Mouse (Mus musculus) mesoderm, embryonic 11.5 days (tissue): Measurements from ENCODE around the gene Camsap2.

Source experiments
- DNase-seq: peaks from one replicate; pipeline ENCODE4 v3.0.0-alpha.2; 2012; ENCODE audit warnings: low read depth, low spot score

The Camsap2 gene

DNA sequence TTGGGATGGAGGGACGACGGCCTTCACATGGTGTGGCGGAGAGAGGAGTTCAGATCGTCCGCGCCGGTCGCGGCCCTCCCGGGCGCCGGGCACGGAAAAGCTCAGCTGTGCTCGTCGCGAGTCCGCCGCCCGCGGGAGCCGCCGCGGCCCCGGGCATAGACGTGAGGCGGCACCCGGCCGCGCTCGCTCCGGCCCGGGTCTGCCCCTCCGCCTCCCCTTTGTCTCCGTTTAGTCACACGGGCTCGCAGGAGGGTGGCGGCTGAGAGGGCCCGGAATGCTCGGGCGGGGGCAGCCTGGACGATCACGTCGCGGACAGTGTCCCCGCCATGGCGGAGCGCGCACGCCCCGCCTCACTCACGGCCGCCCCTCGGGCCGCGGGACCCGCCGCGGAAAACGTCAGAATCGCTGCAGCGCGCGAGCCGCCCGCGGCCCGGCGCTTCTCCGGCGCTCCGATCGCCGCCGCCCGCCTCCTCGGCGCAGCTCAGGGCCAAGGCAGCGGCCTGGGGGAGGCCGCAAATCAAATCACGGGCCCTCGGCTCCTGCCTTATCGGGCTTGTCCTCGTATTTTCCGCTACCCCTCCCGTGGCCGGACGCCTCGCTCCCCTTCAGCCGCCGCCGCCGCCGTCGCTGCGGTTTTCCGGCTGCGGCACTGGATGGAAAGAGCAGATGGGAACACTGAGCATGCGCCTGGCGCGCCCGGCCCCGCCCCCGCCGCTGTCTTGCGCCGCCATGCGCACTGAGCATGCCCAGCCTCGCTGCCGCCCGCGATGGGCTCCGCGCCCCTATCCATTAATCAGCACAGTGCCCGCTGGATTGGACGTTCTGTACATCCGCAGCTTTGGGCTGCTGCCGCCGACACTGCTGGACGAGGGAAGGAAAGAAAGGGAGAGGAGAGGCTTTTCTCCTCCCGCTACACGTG lies at the start of gene Camsap2:
Gene Camsap2 (minus strand): TSS at position 651 of the 919 bp plus-strand sequence.
- DNase-seq = peak; percentile 95

DNA sequence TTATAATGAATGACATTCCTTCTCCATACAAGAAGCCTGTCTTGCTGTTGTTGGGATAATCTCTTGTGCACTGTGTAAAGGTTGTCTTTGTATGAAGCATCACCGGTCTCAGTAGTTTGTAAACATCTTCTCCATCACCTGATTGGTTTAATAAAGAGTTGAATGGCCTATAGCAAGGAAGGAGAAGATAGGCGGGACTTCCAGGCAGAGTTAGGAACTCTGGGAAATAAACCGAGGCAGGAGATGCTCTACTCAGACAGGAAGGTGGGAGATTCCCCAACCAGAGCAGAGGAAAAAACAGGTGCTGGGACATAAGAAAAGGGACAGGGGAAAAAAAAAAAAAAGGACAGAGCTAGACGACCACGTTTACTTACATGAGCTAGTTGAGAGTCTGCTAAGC lies 49.2 kb upstream of the Camsap2 start:
- DNase-seq = no peak

DNA sequence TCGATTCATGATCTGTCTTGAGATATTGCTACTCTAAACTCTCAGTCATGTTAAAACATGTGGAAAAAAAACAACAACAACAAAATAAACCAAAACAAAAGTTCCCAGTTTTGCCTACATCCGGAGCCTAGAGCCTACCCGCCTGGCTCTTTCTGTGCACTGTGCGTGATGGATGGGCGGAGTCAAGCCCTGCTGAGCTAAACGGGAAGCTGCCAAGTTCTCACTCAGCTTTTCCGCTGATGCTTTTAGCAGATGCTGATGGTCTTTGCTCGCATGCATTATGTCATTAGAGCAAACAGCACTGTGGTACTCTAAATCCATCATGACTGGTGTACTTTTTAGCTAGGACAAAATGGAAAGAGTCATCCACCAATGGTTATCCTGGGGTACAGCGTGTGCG lies 48.6 kb upstream of the Camsap2 start:
- peak; percentile 76 for DNase-seq

DNA sequence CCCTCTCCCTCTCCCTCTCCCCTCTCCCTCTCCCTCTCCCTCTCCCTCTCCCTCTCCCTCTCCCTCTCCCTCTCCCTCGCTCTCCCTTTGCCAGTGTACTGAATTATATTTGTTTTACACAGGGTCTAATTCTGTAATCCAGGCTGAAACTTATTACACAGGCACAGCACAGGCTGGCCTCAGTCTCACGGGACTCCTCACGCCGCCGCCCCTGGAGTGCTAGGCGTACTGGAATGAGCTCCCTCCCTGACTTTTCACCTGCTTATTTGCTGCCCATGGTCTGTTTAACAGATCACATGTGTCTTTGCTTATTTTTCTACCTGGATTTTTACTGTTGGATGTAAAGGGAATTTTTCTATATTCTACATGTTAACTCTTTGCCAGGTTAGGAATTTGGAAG lies 41.0 kb upstream of the Camsap2 start:
- no peak for DNase-seq

DNA sequence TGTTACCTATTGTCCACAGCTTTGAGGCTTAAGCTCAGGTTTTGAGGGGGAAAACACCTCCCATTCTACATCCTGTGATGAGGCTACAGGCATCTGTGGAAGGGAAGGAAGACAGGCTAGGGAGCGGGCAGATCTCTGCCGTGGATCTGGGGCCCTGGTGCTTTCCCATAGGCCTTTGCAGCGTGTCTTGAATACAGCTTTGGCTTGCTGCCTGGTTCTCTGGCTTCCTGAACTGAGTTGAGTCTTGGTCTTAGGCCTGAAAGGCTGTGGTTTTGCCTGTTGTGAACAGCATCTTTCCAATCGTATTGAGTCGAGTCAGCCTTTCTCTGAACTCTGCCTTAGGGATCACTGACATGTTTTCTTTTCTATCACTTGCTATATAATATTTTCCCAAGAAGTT lies 35.7 kb upstream of the Camsap2 start:
- no peak for DNase-seq

DNA sequence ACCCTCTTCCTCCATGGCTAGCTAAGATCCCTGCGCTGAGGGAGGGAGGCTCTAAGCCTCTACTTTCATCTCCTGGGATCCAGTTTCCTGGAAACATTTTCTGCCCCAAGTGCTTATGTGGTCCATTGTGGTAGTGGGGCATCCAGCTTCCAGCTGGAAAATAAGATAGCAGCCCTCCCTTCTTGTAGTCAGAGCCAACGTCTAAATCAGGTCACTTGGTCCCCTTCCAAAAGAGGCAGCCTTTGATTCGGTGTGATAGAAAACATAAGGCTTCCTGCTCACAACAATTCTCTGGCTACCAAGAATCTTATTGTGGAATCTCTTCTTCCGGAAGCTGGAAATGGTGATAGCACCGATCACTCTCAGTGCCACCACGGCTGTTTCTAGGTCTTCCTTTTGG lies 35.3 kb upstream of the Camsap2 start:
- DNase-seq = no peak

DNA sequence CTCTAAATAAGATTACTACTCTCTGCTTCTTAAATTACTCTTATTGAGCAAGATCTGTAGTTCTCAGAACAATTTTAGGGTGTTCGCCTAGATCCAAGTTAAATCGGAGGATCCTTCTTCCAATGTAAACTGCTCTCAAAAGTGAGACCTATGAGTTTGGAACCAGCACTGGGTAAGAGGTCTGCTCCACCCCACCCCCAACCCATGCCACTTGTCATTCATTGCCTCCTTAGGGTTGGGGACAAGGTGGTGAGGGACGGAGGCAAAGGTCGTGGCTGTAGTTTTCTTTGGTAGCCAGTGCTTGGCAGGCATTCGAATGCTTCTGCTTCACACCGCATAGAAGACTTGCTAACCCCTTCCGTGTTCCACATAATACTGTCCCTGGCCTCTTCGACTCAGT lies 34.7 kb upstream of the Camsap2 start:
- no peak for DNase-seq

DNA sequence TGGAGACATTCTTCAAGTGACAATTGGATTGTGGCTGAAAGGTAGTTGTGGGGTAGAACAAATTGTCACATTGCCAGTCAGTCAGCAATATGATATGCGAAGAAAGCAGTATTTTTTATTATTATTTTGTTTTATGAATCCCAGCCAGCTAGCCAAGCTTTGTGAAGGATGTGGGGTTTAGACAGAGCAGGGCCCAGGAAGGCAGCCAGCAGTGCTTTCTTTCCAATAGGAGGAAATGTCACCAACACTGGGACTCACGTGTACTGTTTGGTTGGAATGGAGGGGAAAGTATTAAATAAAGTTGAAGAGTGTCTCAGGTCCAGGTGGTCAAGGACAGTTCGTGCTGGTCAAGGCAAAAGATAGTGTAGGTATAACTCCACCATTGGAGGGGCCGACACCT lies 34.3 kb upstream of the Camsap2 start:
- no peak for DNase-seq

DNA sequence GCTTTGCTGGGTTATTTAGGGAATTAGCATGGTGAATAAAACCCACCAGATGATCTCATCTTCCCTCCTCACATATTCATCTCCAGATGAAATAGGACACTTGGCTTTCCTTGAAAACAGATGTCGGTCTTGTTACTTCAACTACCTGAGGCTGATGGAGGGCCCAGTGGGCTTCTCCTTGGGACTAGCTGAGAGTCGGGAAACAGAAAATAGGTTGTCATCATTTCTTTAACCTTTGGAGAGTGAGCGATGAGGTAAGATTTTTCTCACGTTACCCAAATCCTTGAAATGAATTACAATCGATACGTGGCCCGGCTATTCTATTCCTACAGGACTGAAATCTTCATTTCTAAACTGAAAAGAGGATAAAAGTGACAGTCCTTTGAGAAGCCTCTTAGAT lies 33.4 kb upstream of the Camsap2 start:
- DNase-seq = no peak

DNA sequence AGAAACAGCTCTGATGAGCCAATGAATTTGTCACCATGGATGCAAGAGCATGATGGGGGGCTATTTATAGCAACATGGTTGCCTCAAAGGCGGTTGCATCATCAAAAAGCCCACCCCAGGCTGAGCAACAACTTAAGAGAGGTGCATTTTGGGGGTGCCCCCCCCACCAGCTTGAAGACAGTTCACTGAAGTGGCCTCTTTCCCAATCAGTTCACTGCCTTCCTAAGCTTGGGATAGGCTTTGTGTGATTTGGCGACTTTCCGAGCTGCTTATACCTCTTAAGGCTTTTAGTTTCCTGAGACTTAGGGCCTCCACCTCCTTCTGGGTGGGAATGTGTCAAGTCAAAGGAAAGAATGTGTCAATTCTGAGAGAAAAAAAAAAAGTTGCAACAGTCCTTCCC lies 20.1 kb upstream of the Camsap2 start:
- DNase-seq = no peak

DNA sequence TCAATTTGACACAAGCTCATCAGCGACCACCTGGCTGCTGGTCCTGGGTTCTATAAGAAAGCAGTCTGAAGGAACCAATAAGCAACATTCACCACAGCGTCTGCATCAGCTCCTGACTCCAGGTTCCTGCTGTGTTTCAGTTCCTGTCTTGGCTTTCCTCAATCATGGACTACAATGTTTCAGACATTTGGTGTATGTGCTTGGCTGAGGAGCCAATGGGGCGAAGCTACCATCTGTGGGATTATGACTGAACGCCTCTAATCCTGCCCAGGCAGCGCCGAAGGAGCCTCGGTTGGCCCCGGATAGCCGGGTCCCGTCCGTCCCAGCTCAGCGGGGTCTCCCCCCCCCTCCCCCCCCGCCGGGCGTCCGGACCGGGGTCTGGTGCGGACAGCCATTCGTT lies 18.8 kb upstream of the Camsap2 start:
- DNase-seq = no peak

DNA sequence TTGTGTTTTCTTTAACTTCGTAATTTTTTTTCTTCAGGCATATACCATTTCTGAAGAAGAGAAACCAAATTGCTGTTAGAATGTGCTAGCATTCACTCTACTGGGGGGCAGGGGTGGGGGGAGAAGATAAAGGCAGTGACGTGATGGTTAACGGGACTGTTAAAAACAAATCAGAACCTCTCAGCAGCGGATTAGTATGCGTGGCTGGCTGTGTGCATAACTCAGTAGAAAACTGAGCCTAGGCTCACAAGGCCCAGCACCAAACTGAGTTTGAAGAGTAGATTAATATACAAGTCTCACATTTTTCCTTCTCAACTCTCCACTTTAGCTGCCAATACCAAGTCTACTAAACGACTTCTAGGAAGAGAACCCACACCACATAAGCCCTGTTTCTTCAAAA lies 17.1 kb upstream of the Camsap2 start:
- DNase-seq = no peak

DNA sequence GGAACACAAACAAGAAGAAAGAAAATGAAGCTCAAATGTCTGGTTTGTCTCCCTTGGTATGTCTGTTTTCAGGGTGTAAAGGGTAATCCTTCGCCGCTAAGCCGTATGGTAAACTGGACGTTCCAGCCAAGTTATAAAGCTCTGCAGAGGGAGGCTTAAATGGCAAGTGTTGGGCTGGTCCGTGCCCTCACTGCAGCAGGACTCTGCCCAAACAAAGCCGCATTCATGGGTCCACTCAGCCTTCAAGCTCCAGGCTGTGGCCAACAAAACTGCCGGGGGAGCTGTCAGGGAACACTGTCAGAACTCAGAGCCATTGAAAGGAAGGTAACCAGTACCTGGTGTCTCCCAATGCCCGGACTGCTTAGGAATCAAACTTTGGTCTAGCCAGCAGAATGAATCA lies 16.7 kb upstream of the Camsap2 start:
- no peak for DNase-seq

DNA sequence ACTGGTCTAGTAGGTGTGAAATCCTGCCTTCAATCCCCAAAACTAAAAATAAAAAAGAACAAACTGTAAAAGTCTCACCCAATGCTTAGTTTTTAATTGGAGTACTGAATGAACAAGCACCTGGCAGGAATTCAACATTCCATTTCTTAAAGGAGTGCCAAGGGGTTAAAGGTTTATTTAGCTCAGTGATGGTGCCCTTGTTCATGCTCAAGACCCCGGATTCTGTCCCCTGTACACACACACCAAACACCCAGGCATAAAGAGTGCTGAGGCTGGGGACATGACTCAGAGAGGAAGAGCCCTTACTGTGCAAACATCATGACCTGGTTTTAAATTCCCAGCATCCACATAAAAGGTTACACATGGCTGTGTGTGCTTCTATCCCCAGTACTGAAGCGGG lies 15.5 kb upstream of the Camsap2 start:
- no peak for DNase-seq

DNA sequence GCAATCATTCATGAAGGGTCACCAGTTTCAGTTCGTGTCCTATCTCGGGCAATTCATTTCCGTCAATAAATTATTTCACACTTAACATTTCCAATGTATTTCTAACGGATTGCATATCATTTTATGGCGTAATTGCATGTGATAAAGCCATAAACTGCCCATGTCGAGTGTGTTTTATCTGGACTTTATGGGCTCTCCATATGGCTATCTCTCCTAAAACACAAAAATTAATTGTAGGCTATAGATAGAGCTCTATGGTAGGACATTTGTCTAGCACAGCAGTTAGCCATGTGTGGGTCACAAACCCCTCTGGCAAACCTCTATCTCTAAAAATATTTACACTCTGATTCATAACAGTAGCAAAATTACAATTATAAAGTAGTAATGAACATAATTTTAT lies 15.0 kb upstream of the Camsap2 start:
- DNase-seq = no peak

DNA sequence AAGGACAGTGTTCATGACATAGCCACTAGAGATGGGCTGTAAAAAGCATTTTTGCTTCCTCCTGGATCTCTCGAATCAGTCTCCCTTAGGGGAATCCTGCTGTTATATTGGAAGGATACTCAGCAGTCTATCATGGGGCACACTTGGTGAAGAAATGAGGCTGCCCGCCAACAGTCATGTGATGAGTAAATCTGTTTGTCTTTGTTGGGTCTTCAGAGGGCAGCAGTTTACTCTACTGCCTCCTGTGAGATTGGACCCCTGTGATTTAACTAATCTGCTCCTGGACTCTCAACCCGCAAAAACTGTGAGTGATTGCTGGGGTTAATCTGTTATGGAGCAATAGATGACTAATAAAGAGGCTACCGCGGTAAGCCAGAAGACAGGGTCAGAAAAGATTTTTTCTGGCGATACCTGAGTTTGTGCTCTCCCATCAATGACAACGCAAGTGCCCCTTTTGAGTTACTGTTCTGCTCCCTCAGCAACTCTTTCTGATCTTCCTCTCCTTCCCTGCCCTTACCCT lies 13.0 kb upstream of the Camsap2 start:
- no peak for DNase-seq

DNA sequence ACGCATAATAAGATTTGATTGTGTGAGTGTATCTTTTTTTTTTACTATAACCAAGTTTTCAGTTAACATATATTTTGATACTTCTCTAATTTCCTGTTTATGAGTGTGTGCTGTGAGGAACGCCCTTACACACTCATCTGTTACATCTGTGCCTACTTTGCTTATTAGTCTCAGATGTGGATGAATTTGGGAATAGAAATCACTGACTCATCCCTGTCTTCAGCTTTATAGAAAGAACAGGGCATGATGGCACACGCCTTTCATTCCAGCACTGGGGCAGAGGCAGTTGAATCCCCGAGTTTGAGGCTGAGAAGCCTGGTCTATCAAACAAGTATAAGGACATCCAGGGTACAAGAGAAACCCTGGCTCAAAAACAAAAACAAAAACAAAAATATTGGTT lies 9.7 kb upstream of the Camsap2 start:
- DNase-seq = no peak

DNA sequence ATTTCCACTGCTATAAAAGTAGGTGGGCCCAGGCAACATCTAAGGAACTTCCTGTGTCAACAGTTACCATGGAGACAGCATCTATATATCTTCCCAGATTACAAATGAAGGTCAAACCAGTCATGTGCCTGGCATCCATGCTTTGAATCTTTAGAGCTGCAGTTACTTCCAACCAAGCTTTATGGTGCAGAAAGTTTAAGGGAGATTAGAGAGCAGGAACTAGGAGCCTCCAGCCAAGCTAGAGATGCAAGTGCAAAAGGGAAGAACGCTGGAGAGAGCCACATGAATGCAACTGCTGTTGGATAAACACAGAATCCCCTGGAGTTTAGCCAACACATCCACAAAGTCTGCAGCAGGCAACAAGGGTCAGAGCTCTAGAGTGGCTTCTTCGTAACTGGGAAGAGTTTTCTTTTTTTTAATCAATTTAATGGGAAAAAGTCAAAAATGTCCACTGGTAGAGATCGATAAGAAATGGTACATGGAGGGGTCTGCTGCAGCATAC lies 4.8 kb upstream of the Camsap2 start:
- DNase-seq = no peak

DNA sequence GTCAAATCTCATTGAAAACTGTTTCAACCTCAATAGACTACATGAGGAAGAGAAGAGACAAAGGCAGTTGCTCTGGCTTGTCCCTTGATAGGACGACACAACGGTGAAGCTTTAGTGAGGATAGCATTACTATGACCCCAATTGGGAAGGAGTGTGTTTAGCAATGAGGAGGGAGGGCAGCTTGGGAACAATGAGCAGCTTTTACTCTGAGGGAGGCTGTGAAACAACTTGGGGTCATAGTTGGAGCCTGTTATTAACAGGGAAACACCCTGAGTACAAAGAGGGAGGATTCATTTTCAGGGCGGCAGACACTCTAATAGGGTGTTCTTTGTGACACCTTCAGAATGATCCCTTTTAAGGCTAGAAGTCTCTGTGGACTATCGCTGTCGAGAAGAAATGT lies 2.2 kb upstream of the Camsap2 start:
- no peak for DNase-seq

DNA sequence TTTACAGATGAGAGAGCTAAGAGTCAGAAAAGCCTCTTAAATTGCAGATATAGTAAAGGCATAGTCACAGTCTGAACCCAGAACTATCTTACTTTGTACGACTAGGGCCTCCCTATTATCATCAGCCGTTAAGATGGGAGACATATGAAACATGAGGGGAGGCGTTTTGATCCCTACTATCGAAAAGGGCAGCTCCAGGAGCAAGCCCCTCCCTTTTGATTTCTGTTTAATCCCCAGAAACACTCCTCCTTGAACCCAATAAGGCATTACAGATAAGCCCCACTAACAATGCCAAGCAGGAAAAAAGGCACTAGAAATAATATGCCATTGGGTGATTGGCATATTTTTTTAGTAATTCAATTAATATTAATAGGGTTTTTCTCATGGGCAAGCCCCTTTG lies 1.2 kb upstream of the Camsap2 start:
- no peak for DNase-seq

DNA sequence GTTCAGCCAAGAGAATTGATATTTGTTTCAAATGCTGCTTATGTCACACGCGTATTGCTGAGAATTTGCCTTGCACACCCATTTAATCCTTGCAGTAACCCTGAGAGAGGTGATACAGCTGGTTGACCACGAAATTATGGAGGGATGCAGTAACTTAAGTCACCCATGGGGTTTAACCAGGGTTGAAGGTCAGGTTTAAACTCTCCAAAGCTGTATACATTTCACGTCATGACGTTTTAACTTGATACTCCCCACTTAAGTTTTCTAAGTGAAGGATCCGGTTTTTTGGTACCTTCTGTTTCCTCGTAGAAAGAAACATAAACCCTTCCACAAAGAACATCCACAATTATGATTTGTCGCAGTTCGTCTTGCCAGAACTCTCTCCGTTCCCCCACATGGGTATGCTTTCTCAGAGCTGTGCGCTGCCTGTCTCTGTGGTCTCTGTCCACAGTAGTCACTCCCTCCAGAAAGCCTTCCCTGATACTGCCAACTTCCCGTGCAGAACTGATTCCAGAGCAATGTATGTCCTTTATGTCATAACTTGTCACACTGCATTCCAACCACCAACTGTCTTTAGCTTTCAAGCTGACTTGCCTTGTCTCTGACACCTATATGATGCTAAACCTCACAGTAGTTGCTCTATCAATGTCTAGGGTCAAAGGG lies 600 bp upstream of the Camsap2 start:
- DNase-seq = peak; percentile 57

DNA sequence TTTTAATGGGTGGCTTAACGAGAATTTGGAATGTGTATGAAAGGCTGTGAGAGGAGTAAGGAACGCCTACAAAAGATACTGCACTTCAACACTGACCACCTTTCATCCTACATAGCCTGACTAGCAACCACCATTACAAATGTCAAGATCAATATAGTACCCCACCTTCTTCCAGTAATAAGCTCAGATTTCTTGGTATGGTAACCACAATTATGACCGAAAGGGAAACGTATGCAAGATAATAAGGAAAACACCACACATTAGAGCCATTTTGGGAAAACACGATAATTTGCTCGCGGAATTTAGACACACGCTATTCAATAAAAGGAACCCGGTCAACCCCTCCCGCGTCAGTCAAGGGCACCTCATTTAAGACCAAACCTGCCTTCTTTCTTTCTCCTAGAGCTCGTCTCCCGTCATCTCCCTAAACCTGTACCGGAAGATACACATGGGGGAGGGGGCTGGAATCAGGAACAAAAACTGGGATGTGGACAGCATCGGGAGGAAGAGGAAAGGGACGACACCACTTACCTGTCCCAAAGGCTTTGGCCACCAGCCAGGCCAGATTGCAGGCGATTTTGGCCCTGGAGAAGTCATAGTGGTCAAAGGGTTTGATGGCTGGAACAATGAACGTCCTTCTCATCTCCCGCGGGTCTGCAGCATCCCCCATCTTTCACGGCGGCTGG lies 993 bp downstream of the Camsap2 start:
- DNase-seq = no peak
